Mouse (Mus musculus): Measurements from ENCODE around the gene Ano6.

Ano6 gene

DNA sequence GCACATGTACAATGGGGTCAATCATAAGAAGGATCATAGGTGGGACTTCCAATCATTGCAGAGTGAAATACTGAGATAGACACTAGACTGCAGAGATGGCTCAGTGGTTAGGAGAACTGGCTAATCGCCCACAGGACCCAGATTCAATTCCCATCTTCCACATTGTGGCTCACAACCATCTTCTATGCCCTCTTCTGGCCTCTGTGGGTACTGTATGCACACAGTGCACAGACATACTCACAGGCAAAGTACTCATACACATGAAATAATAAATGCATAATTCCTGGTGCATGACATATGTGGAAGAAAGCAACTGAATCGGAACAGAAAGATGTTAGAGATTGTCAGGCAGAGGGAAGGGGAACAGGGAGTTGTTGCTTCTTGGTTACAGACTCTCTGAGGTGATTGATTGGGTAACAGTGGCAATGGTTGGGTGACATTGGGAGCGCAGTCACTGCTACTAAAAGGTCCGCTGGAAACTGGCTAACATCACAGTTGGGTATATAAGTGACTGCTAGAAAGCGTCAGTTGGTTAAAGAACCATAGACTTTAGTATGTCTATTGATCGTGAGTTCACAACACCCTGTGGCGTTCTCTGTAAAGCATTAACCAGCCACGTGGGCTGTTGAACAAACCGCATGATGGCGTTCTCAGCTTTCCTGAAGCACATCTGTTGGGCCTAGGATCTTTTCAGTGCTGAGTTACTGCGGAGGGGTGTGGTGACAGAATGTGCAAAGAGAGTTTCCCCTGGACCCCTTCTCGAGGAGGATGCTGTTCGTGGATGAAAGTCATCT lies 64.6 kb downstream of the Ano6 start:
- ChIA-PET CTCF (interaction anchor here in 1 of 4 experiments (0.9 to 1.0 kb wide), 2 partner anchors 65 to 89 kb away, joined by 3 read pairs; partner anchors contain the start of gene Ano6), POLR2A (no interaction called here)

DNA sequence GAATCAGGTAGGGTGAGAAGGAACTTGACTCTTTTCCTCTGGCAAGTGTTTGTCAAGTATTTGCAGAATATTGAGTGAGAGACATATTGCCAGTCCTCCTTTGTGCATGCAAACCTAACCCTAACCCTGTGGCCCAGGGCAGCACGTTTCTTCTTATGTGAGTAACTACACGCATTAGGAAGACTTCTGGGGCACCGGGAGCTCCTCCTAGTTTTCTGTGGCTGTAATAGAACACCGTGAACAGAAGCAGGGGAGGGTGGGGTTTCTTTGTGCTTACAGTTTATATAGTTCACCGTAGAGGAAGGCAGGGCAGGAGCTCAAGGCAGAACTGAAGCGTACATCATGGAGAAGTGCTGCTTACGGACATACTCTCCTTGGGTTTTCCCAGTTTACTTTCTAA lies 65.3 kb downstream of the Ano6 start:
- POLR2A ChIA-PET = no interaction called here
- CTCF ChIA-PET = interaction anchor here in 1 of 4 experiments (0.9 to 1.0 kb wide), 2 partner anchors 65 to 88 kb away, joined by 3 read pairs; partner anchors contain the start of gene Ano6

GRCm38 (mm10) chr15:95856684-95857595 lies 66.3 kb downstream of the Ano6 start:
- ChIA-PET POLR2A (interaction anchor here in 1 of 4 experiments (0.6 kb wide), 1 partner anchor 471 kb away, joined by 4 read pairs; no protein-coding TSS in a partner anchor), CTCF (interaction anchor here in 3 of 4 experiments (0.6 kb wide), 3 partner anchors 69 to 650 kb away, joined by 3 read pairs; no protein-coding TSS in a partner anchor)

- ChIA-PET POLR2A (no interaction called here), CTCF (no interaction called here)
Observed at GRCm38 (mm10) chr15:95858876-95859655, 68.4 kb downstream of the Ano6 start.

DNA sequence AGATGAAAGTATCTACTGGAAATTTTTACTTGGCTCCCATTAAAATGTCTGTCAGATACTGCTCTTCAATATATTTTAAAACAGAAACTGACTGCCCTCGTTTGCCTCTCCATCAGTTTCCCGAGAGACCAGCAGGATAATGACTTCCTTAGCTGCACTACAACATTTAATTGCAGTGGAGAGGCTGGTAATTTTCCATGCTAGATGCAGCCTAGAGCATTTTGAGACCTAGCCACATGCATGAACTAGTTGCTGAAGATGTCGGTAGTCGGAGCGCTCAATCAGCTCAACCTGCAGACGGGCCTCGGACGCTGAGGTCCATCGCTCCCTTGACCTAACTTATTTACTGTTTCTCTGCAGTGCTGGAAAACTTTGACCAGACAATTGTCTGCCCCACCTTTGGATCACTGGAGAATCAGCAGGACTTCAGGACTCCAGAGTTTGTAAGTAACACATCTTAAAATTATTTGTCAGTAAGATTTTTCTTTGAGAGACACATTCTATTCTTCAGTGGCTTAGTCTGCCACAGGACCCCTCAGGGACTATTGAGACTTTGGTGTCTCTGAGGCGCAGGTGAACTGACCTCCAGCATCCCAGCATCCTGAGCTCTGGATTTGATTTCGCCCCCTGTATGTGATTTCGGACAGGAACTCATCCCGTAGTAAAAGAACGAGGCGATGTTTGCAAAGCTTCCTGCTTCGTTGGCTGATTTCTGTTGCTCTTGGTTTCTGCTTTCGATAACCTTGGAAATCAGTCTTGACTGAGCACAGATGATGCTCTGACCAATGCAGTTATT lies 73.4 kb downstream of the Ano6 start:
- CTCF ChIA-PET = no interaction called here
- POLR2A ChIA-PET = interaction anchor here in 1 of 4 experiments (0.6 kb wide), 1 partner anchor 70 kb away, joined by 4 read pairs; no protein-coding TSS in a partner anchor

DNA sequence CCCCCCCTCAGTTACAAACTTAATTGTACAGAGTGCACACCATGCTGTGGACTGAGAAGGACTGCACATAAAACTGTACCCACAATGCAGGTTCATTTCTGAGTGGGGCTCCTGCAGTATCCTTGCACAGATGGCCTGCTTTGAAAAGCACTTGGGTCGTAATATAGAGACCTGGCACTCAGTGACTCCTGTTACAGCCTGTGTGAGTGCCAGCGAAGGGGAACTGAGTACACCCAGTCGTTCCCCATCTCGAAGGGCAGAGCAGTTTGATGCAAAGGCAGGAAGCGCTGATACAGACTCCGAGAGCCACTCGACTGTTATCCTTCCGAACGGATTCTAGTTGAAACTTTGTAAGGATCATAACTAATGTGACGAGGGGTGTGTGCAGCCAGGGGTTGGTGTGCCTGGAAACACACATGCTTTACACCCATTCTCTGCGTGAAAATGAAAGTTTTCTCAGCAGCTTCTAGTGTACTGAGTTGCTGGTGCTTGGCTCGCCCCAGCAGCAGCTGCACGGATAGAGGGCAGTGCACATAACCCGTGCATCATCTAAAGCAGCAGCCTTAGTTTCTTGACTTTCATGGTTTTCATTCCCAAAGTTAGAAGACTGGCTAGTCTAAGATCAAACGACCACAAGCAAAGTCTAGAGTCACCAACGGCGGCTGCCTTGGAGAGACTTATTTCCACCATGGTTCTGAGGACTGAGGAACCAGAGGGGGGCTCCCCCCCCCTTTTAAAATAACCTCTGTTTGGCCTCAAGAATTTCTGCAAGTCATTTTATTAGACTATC lies 74.9 kb downstream of the Ano6 start:
- ChIA-PET CTCF (no interaction called here), POLR2A (no interaction called here)

- POLR2A ChIA-PET = no interaction called here
- CTCF ChIA-PET = no interaction called here
Observed at GRCm38 (mm10) chr15:95868172-95868571, 77.5 kb downstream of the Ano6 start.

DNA sequence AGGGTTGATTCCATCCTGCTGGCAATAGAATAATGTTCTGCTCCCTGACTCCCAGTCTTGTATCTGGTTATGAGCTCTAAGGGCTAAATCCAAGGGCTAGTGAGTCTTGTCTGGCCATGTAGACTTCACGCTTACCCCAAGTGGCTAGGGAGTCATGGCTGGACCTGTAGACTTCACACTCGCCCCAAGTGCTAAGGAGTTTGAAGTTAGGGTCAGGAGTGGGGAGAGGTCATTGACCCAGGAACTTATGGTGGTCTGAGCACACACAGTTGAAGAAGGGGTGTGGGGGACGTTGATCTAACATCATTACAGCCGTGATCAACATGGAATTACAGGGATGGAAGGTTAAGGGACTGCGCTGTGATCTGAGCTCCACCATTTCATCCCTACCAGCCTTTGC lies 79.0 kb downstream of the Ano6 start:
- POLR2A ChIA-PET = interaction anchor here in 1 of 4 experiments (0.7 kb wide), 1 partner anchor 79 kb away, joined by 3 read pairs; no protein-coding TSS in a partner anchor
- CTCF ChIA-PET = no interaction called here

- ChIA-PET POLR2A (interaction anchor here in 1 of 4 experiments (1.0 kb wide), 1 partner anchor 21 kb away, joined by 3 read pairs; no protein-coding TSS in a partner anchor), CTCF (no interaction called here)
Observed at GRCm38 (mm10) chr15:95871631-95872030, 81.0 kb downstream of the Ano6 start.

DNA sequence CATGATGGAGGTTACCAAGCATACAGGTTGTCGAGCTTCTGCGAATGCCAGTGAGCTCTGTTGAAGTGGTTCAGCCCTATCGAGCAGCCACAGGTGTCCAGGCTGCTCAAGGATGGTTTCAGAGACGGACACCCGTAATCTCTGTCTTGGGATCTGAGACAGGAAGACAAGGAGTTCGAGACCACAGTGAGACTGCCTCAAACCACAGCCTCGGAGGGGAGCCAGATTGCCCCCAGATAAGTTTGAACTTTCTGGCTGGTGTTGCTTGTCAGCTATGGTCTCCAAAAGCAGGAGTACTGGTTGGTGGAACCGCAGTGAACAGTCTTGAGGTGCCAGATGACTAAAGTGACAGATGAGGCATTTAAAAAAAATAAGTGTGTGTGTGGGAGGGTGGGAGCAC lies 81.8 kb downstream of the Ano6 start:
- ChIA-PET CTCF (no interaction called here), POLR2A (interaction anchor here in 1 of 4 experiments (1.0 kb wide), 1 partner anchor 22 kb away, joined by 3 read pairs; no protein-coding TSS in a partner anchor)

DNA sequence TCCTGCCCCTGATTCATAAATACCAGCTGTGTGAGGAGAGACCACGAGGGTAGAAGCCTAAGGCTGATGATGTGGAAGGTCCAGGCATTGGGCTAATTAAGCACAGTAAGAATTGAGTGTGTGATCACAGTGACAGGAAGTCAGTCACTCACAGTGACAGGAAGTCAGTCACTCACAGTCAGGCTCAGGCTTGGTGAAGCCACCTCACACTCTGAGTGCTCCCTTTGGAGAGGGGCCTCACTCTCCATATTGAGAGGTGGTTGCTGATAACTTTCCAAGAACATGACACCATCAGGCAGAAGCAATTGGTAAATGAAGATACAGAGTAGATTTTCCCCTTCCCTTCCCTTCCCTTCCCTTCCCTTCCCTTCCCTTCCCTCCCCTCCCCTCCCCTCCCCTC lies 82.6 kb downstream of the Ano6 start:
- POLR2A ChIA-PET = no interaction called here

DNA sequence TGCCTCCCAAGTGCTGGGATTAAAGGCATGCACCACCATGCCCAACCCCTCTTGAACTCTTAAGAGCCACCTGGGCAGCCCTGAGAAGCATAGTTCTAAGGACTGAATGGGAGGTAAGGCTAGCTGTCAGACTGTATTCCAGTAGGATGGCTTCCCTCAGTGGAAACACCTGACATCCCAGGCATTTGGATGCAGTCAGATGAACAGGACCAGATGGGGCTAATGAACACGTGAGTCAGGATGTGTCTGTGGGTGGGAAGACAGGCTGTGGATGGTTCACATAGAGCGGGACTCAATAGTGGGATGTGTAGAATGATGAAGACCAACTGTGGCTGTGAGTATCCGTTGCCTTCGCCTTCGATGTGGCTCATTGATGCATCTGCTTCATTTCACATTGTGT lies 83.6 kb downstream of the Ano6 start:
- ChIA-PET CTCF (no interaction called here), POLR2A (interaction anchor here in 1 of 4 experiments (0.6 kb wide), 1 partner anchor 674 kb away, joined by 3 read pairs; no protein-coding TSS in a partner anchor)

More for the DNA sequence above, 82.6 kb downstream of the Ano6 start:
- CTCF ChIA-PET = no interaction called here

GRCm38 (mm10) chr15:95874726-95875125 lies 84.1 kb downstream of the Ano6 start:
- ChIA-PET CTCF (no interaction called here), POLR2A (interaction anchor here in 2 of 4 experiments (0.6 to 0.7 kb wide), 2 partner anchors 90 to 674 kb away, joined by 3 to 6 read pairs; no protein-coding TSS in a partner anchor)

GRCm38 (mm10) chr15:95875898-95876297 lies 85.3 kb downstream of the Ano6 start:
- ChIA-PET CTCF (interaction anchor here in 1 of 4 experiments (0.6 kb wide), 1 partner anchor 90 kb away, joined by 3 read pairs; no protein-coding TSS in a partner anchor), POLR2A (interaction anchor here in 3 of 4 experiments (1.0 to 1.3 kb wide), 3 partner anchors 9 to 10 kb away, joined by 3 read pairs; no protein-coding TSS in a partner anchor)

- ChIA-PET CTCF (no interaction called here), POLR2A (interaction anchor here in 1 of 4 experiments (0.6 kb wide), 1 partner anchor 243 kb away, joined by 4 read pairs; no protein-coding TSS in a partner anchor)
Observed at GRCm38 (mm10) chr15:95880616-95881151, 90.0 kb downstream of the Ano6 start.

- ChIA-PET POLR2A (interaction anchor here in 1 of 4 experiments (0.6 to 1.4 kb wide), 2 partner anchors 62 to 140 kb away, joined by 3 read pairs; no protein-coding TSS in a partner anchor), CTCF (no interaction called here)
Observed at GRCm38 (mm10) chr15:95882436-95882835, 91.8 kb downstream of the Ano6 start.

DNA sequence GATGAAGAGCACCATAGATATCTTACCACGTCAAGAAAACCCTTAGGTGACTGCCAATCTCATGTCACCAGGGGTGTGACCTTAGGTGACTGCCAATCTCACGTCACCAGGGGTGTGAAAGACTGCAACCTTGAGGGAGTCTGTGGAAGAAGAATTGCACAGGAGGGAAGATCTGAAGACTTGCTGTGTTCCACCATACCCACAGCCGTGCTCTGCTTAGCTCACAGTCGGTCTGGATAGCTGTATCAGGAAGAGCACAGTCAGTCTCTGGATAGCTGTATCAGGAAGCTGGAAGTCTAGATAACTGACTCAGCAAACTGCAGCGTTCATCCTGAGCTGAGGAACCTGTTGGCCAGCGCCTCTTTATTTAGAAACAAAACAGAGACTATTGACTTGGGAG lies 92.9 kb downstream of the Ano6 start:
- ChIA-PET POLR2A (interaction anchor here in 1 of 4 experiments (0.6 kb wide), 2 partner anchors 69 to 110 kb away, joined by 6 read pairs; no protein-coding TSS in a partner anchor), CTCF (interaction anchor here in 1 of 4 experiments (0.6 kb wide), 1 partner anchor 421 kb away, joined by 3 read pairs; no protein-coding TSS in a partner anchor)
